Mouse (Mus musculus): ENCODE data around the gene Hoxd9. TPM values are rescaled to one million over a fixed set of nuclear protein-coding genes. Genes with fewer than 3 reads are reported as not detected.

Hoxd9 gene
- polyA plus RNA-seq, 1 experiment, result not detected

- Histone ChIP-seq H3K4me3 (ENCODE audit: insufficient read depth, low read length) (no peak overlapping the region), H3K4me1 (ENCODE audit: control insufficient read depth, insufficient read depth, low read length) (no peaks in the 10 kb centered on the region), H3K27ac (ENCODE audit: insufficient read depth, low read depth, low read length) (no peak overlapping the region)
- TF ChIP-seq CTCF (IDR thresholded peaks at IDR 0.05; ENCODE audit: low read depth, low read length), result no peak
- no peak for TF ChIP-seq POLR2A (IDR thresholded peaks at IDR 0.05; ENCODE audit: borderline replicate concordance, low read depth, low read length)
These were observed 22.9 kb downstream of the Hoxd9 start for GRCm38 (mm10) chr2:74720384-74720783.

GRCm38 (mm10) chr2:74720955-74721491, 23.5 kb downstream of the Hoxd9 start:
- Histone ChIP-seq H3K4me1 (ENCODE audit: control insufficient read depth, insufficient read depth, low read length) (no peaks in the 10 kb centered on the region), H3K4me3 (ENCODE audit: insufficient read depth, low read length) (no peak overlapping the region), H3K27ac (ENCODE audit: insufficient read depth, low read depth, low read length) (no peak overlapping the region)
- TF ChIP-seq POLR2A (IDR thresholded peaks at IDR 0.05; ENCODE audit: borderline replicate concordance, low read depth, low read length) (no peak), CTCF (IDR thresholded peaks at IDR 0.05; ENCODE audit: low read depth, low read length) (no peak)

- H3K27ac ChIP-seq (ENCODE audit: insufficient read depth, low read depth, low read length), result no peak overlapping the region
- TF ChIP-seq POLR2A (IDR thresholded peaks at IDR 0.05; ENCODE audit: borderline replicate concordance, low read depth, low read length), result no peak
- TF ChIP-seq CTCF (IDR thresholded peaks at IDR 0.05; ENCODE audit: low read depth, low read length), result no peak
- H3K4me1 ChIP-seq (ENCODE audit: control insufficient read depth, insufficient read depth, low read length), result no peaks in the 10 kb centered on the region
- H3K4me3 ChIP-seq (ENCODE audit: insufficient read depth, low read length), result no peak overlapping the region
These were observed 24.4 kb downstream of the Hoxd9 start for GRCm38 (mm10) chr2:74721882-74722281.

- Histone ChIP-seq H3K4me3 (ENCODE audit: insufficient read depth, low read length) (no peak overlapping the region), H3K4me1 (ENCODE audit: control insufficient read depth, insufficient read depth, low read length) (no peaks in the 10 kb centered on the region), H3K27ac (ENCODE audit: insufficient read depth, low read depth, low read length) (no peak overlapping the region)
- no peak for TF ChIP-seq POLR2A (IDR thresholded peaks at IDR 0.05; ENCODE audit: borderline replicate concordance, low read depth, low read length)
- no peak for TF ChIP-seq CTCF (IDR thresholded peaks at IDR 0.05; ENCODE audit: low read depth, low read length)
These were observed 25.4 kb downstream of the Hoxd9 start for GRCm38 (mm10) chr2:74722949-74723348.

- H3K27ac ChIP-seq (ENCODE audit: insufficient read depth, low read depth, low read length), result no peak overlapping the region
- no peak overlapping the region for H3K4me3 ChIP-seq (ENCODE audit: insufficient read depth, low read length)
- TF ChIP-seq POLR2A (IDR thresholded peaks at IDR 0.05; ENCODE audit: borderline replicate concordance, low read depth, low read length) (no peak), CTCF (IDR thresholded peaks at IDR 0.05; ENCODE audit: low read depth, low read length) (no peak)
- H3K4me1 ChIP-seq (ENCODE audit: control insufficient read depth, insufficient read depth, low read length), result no peaks in the 10 kb centered on the region
These were observed 26.9 kb downstream of the Hoxd9 start for GRCm38 (mm10) chr2:74724244-74725015.

GRCm38 (mm10) chr2:74725171-74725570, 27.6 kb downstream of the Hoxd9 start:
- Histone ChIP-seq H3K4me1 (ENCODE audit: control insufficient read depth, insufficient read depth, low read length) (no peaks in the 10 kb centered on the region), H3K4me3 (ENCODE audit: insufficient read depth, low read length) (no peak overlapping the region), H3K27ac (ENCODE audit: insufficient read depth, low read depth, low read length) (no peak overlapping the region)
- TF ChIP-seq CTCF (IDR thresholded peaks at IDR 0.05; ENCODE audit: low read depth, low read length) (no peak), POLR2A (IDR thresholded peaks at IDR 0.05; ENCODE audit: borderline replicate concordance, low read depth, low read length) (no peak)

GRCm38 (mm10) chr2:74726551-74726950, 29.0 kb downstream of the Hoxd9 start, which contains the start of gene Gm28230:
Gm28230 (plus strand) TSS chr2:74726728.
- Histone ChIP-seq H3K4me1 (ENCODE audit: control insufficient read depth, insufficient read depth, low read length) (no peaks in the 10 kb centered on the region), H3K4me3 (ENCODE audit: insufficient read depth, low read length) (no peak within 1 kb of the TSS), H3K27ac (ENCODE audit: insufficient read depth, low read depth, low read length) (no peak within 1 kb of the TSS)
- no peak for TF ChIP-seq CTCF (IDR thresholded peaks at IDR 0.05; ENCODE audit: low read depth, low read length)
- no peak for TF ChIP-seq POLR2A (IDR thresholded peaks at IDR 0.05; ENCODE audit: borderline replicate concordance, low read depth, low read length)

- H3K4me1 ChIP-seq (ENCODE audit: control insufficient read depth, insufficient read depth, low read length), result no peaks in the 10 kb centered on the region
- H3K4me3 ChIP-seq (ENCODE audit: insufficient read depth, low read length), result no peak overlapping the region
- TF ChIP-seq POLR2A (IDR thresholded peaks at IDR 0.05; ENCODE audit: borderline replicate concordance, low read depth, low read length) (no peak), CTCF (IDR thresholded peaks at IDR 0.05; ENCODE audit: low read depth, low read length) (no peak)
- H3K27ac ChIP-seq (ENCODE audit: insufficient read depth, low read depth, low read length), result no peak overlapping the region
These were observed 29.6 kb downstream of the Hoxd9 start for GRCm38 (mm10) chr2:74726973-74727639.

GRCm38 (mm10) chr2:74727640-74728302, 30.2 kb downstream of the Hoxd9 start:
- Histone ChIP-seq H3K4me3 (ENCODE audit: insufficient read depth, low read length) (no peak overlapping the region), H3K4me1 (ENCODE audit: control insufficient read depth, insufficient read depth, low read length) (peaks cover under 1% of the 10 kb centered on the region; the same call in 1 of the 2 replicates), H3K27ac (ENCODE audit: insufficient read depth, low read depth, low read length) (no peak overlapping the region)
- TF ChIP-seq POLR2A (IDR thresholded peaks at IDR 0.05; ENCODE audit: borderline replicate concordance, low read depth, low read length) (no peak), CTCF (IDR thresholded peaks at IDR 0.05; ENCODE audit: low read depth, low read length) (no peak)
